In genomic region chr4:152202418-152202817, GRCm38 (mm10) we compare ENCODE assay signal across 20 mouse cellular contexts. TPM values are rescaled to one million over a fixed set of nuclear protein-coding genes. Genes with fewer than 3 reads are reported as not detected.
DNase-seq lines count a peak whose midpoint lies in the region; ATAC-seq and TF ChIP-seq lines count a peak whose summit lies in the region.
"Had no signal": no experiment of that assay in that cellular context is flagged by ENCODE, and none has a peak within 500 bp of the region (broad histone marks: within the 10 kb centered on the region; RNA-seq: fewer than 3 reads in every experiment).

No protein-coding gene starts in this region.

- peak overlapping the region; percentile 46; the same call in 1 of the 2 replicates for H3K27ac ChIP-seq in forebrain, postnatal 0 days (ENCODE audit: low read depth, low read length)
- no peak overlapping the region for H3K27ac ChIP-seq in forebrain, embryonic 10.5 days
- H3K27ac ChIP-seq in heart, postnatal 0 days (ENCODE audit: low read depth) = peak overlapping the region; percentile 12
- H3K27ac ChIP-seq in spleen, adult 2 months (ENCODE audit: insufficient read depth, low read length) = peak overlapping the region; percentile 31; the same call in 1 of the 2 replicates
- H3K27ac ChIP-seq: limb, embryonic 12.5 days; liver, embryonic 13.5 days; lung, embryonic 15.5 days had no signal

- TF ChIP-seq CTCF in forebrain, postnatal 0 days (IDR thresholded peaks at IDR 0.05; ENCODE audit: low read depth) = no peak
- TF ChIP-seq CTCF in heart, postnatal 0 days (IDR thresholded peaks at IDR 0.05; ENCODE audit: low read depth) = no peak
- TF ChIP-seq CTCF in spleen, adult 2 months (IDR thresholded peaks at IDR 0.05; ENCODE audit: extremely low read depth, insufficient read depth, insufficient read length, insufficient replicate concordance) = no peak

- no peaks in the 10 kb centered on the region for H3K9me3 ChIP-seq in forebrain, postnatal 0 days (ENCODE audit: low read length)
- H3K9me3 ChIP-seq in forebrain, embryonic 10.5 days = no peaks in the 10 kb centered on the region
- H3K9me3 ChIP-seq in heart, postnatal 0 days (replicated peaks; ENCODE audit: control insufficient read depth, low read length) = no peaks in the 10 kb centered on the region
- H3K9me3 ChIP-seq: limb, embryonic 12.5 days; liver, embryonic 13.5 days; lung, embryonic 15.5 days had no signal

- DNase-seq in forebrain, postnatal 0 days = no peak
- no peak for DNase-seq in forebrain, embryonic 10.5 days (ENCODE audit: extremely low spot score, low spot score)
- DNase-seq in heart, postnatal 0 days (ENCODE audit: low spot score) = no peak
- DNase-seq in heart, adult 18-20 months = no peak
- no peak for DNase-seq in spleen, adult 2 months (ENCODE audit: low read depth in 1 of 2, low spot score in 2 of 2)
- no peak for DNase-seq in spleen, postnatal 14 days (ENCODE audit: low spot score in 2 of 2)
- no peak for DNase-seq in adrenal gland, adult (ENCODE audit: inconsistent age in 2 of 2, low spot score in 1 of 2)
- no peak for DNase-seq in adrenal gland, postnatal 36 days
- DNase-seq: gastrocnemius, postnatal 36 days; liver, embryonic 13.5 days; lung, postnatal 4 days had no signal

- peaks cover 5% of the 10 kb centered on the region; the same call in 1 of the 2 replicates for H3K36me3 ChIP-seq in forebrain, postnatal 0 days (ENCODE audit: insufficient read depth)
- H3K36me3 ChIP-seq in forebrain, embryonic 10.5 days (replicated peaks) = no peaks in the 10 kb centered on the region
- H3K36me3 ChIP-seq in heart, postnatal 0 days (replicated peaks; ENCODE audit: control insufficient read depth, insufficient read depth, low read length) = no peaks in the 10 kb centered on the region
- H3K36me3 ChIP-seq in spleen, adult 2 months (ENCODE audit: control insufficient read depth, insufficient read depth, low read length) = no peaks in the 10 kb centered on the region
- H3K36me3 ChIP-seq: limb, embryonic 12.5 days; liver, embryonic 13.5 days; lung, embryonic 15.5 days had no signal

- ATAC-seq in forebrain, postnatal 0 days = no peak
- no peak for ATAC-seq in heart, postnatal 0 days (ENCODE audit: insufficient read depth, low read depth)
- ATAC-seq: forebrain, embryonic 16.5 days; intestine, postnatal 0 days; Patski had no signal

- TF ChIP-seq EP300 in heart, postnatal 0 days (IDR thresholded peaks at IDR 0.05; ENCODE audit: low read depth) = no peak

- H3K27me3 ChIP-seq in forebrain, postnatal 0 days (ENCODE audit: insufficient read depth, low read length) = no peaks in the 10 kb centered on the region
- no peaks in the 10 kb centered on the region for H3K27me3 ChIP-seq in forebrain, embryonic 10.5 days (ENCODE audit: poor library complexity, severe bottlenecking)
- no peaks in the 10 kb centered on the region for H3K27me3 ChIP-seq in heart, postnatal 0 days (ENCODE audit: control insufficient read depth, insufficient read depth, low read length)
- no peaks in the 10 kb centered on the region for H3K27me3 ChIP-seq in spleen, adult 2 months (ENCODE audit: control insufficient read depth, insufficient read depth, low read length)
- H3K27me3 ChIP-seq: limb, embryonic 12.5 days; liver, embryonic 13.5 days; lung, embryonic 15.5 days; Patski had no signal

- 93% methylated on average over 1 of the region's 1 CpGs for WGBS in forebrain, postnatal 0 days
- 90% methylated on average over 1 of the region's 1 CpGs for WGBS in forebrain, embryonic 10.5 days
- 95% methylated on average over 1 of the region's 1 CpGs for WGBS in heart, postnatal 0 days
- 88% methylated on average over 1 of the region's 1 CpGs for WGBS in spleen, adult 2 months

- peaks cover 16% of the 10 kb centered on the region for H3K4me1 ChIP-seq in forebrain, postnatal 0 days (ENCODE audit: insufficient read depth)
- peaks cover 21% of the 10 kb centered on the region for H3K4me1 ChIP-seq in forebrain, embryonic 10.5 days
- H3K4me1 ChIP-seq in heart, postnatal 0 days (ENCODE audit: control insufficient read depth, insufficient read depth) = peaks cover 32% of the 10 kb centered on the region
- H3K4me1 ChIP-seq in spleen, adult 2 months (ENCODE audit: control insufficient read depth, insufficient read depth, insufficient read length) = peaks cover 47% of the 10 kb centered on the region; the same call in 1 of the 2 replicates

- H3K4me3 ChIP-seq in forebrain, postnatal 0 days (ENCODE audit: low read depth, low read length) = no peak overlapping the region
- no peak overlapping the region for H3K4me3 ChIP-seq in forebrain, embryonic 10.5 days
- no peak overlapping the region for H3K4me3 ChIP-seq in heart, postnatal 0 days (ENCODE audit: low read depth, low read length)
- no peak overlapping the region for H3K4me3 ChIP-seq in spleen, adult 2 months (ENCODE audit: extremely low read depth, insufficient read depth, insufficient read length)
- H3K4me3 ChIP-seq: limb, embryonic 12.5 days; liver, embryonic 13.5 days; lung, embryonic 15.5 days had no signal

- no peak overlapping the region for H3K4me2 ChIP-seq in forebrain, postnatal 0 days (ENCODE audit: low read depth)
- H3K4me2 ChIP-seq in heart, postnatal 0 days (ENCODE audit: low read depth, low read length) = no peak overlapping the region
- H3K4me2 ChIP-seq: limb, embryonic 12.5 days; liver, embryonic 13.5 days; lung, embryonic 15.5 days had no signal

- no peak for TF ChIP-seq POLR2A in spleen, adult 2 months (IDR thresholded peaks at IDR 0.05; ENCODE audit: low read depth, low read length)

- H3K9ac ChIP-seq in forebrain, postnatal 0 days = no peak overlapping the region
- H3K9ac ChIP-seq in heart, postnatal 0 days (replicated peaks; ENCODE audit: low read depth, low read length) = no peak overlapping the region
- H3K9ac ChIP-seq: limb, embryonic 12.5 days; liver, embryonic 13.5 days; lung, embryonic 15.5 days had no signal

RNA-seq across cellular contexts. Expression of gene Acot7, which starts 24.5 kb away (rescaled TPM):
- 191 and 193 TPM in 2 replicates for total RNA-seq in forebrain, postnatal 0 days (2014; rRNA removed)
- polyA plus RNA-seq in forebrain, postnatal 0 days (2015; fragmentation: Nextera tagmentation; extraction: Ambion mirVana) = 411 and 466 TPM in 2 replicates
- polyA plus RNA-seq in forebrain, embryonic 10.5 days (2016; fragmentation: Nextera tagmentation; extraction: Ambion mirVana) = 61.0 and 64.4 TPM in 2 replicates
- total RNA-seq in heart, postnatal 0 days (2014; rRNA removed; ENCODE audit: low replicate concordance) = 17.9 and 39.5 TPM in 2 replicates
- polyA plus RNA-seq in heart, postnatal 0 days (2015; fragmentation: Nextera tagmentation; extraction: Ambion mirVana) = 68.8 and 73.5 TPM in 2 replicates
- 10 to 100 TPM; 61.9 to 66.2 TPM for total RNA-seq in heart, adult 18-20 months (2021)
- 15.4 and 17.9 TPM in 2 replicates for polyA plus RNA-seq in spleen, adult 2 months (2012; rRNA removed)
- 10 to 100 TPM; 37.1 to 53.6 TPM for total RNA-seq in adrenal gland, postnatal 36 days (2021)

RNA-seq across cellular contexts. Expression of gene Hes2, which starts 43.8 kb away (rescaled TPM):
- total RNA-seq in forebrain, postnatal 0 days (2014; rRNA removed) = not detected in 2 replicates
- not detected in 2 replicates for polyA plus RNA-seq in forebrain, postnatal 0 days (2015; fragmentation: Nextera tagmentation; extraction: Ambion mirVana)
- not detected in 2 replicates for polyA plus RNA-seq in forebrain, embryonic 10.5 days (2016; fragmentation: Nextera tagmentation; extraction: Ambion mirVana)
- total RNA-seq in heart, postnatal 0 days (2014; rRNA removed; ENCODE audit: low replicate concordance) = not detected in 2 replicates
- polyA plus RNA-seq in heart, postnatal 0 days (2015; fragmentation: Nextera tagmentation; extraction: Ambion mirVana) = not detected in 2 replicates
- not detected for total RNA-seq in heart, adult 18-20 months (2021)
- not detected in 2 replicates for polyA plus RNA-seq in spleen, adult 2 months (2012; rRNA removed)
- not detected for total RNA-seq in adrenal gland, postnatal 36 days (2021)
- total RNA-seq: adrenal gland, postnatal 10 days; gastrocnemius, postnatal 36 days; heart, postnatal 4 days had no signal
- polyA plus RNA-seq: brain, embryonic 14.5 days; forebrain, embryonic 16.5 days; hindbrain, embryonic 16.5 days; limb, embryonic 12.5 days; liver, embryonic 13.5 days; Patski had no signal

RNA-seq across cellular contexts. Expression of gene Espn, which starts 50.2 kb away (rescaled TPM):
- 0.08 and 0.71 TPM in 2 replicates for total RNA-seq in forebrain, postnatal 0 days (2014; rRNA removed)
- 0.50 and 0.69 TPM in 2 replicates for polyA plus RNA-seq in forebrain, postnatal 0 days (2015; fragmentation: Nextera tagmentation; extraction: Ambion mirVana)
- polyA plus RNA-seq in forebrain, embryonic 10.5 days (2016; fragmentation: Nextera tagmentation; extraction: Ambion mirVana) = 5.6 and 5.9 TPM in 2 replicates
- 0.34 and 0.97 TPM in 2 replicates for total RNA-seq in heart, postnatal 0 days (2014; rRNA removed; ENCODE audit: low replicate concordance)
- 0.69 and 0.87 TPM in 2 replicates for polyA plus RNA-seq in heart, postnatal 0 days (2015; fragmentation: Nextera tagmentation; extraction: Ambion mirVana)
- 1 to 10 TPM; 2.5 to 2.7 TPM for total RNA-seq in heart, adult 18-20 months (2021)
- polyA plus RNA-seq in spleen, adult 2 months (2012; rRNA removed) = 2.1 and 2.7 TPM in 2 replicates
- total RNA-seq in adrenal gland, postnatal 36 days (2021) = 1 to 10 TPM; 1.2 to 1.5 TPM
